Mouse (Mus musculus) B cell, adult 2 months (primary cell): ENCODE measurements around the gene Msi2.

Experiments
- DNase-seq, 2 experiments: peaks; one replicate each; pipeline ENCODE4 v3.0.0; 2022

The Msi2 gene

DNA sequence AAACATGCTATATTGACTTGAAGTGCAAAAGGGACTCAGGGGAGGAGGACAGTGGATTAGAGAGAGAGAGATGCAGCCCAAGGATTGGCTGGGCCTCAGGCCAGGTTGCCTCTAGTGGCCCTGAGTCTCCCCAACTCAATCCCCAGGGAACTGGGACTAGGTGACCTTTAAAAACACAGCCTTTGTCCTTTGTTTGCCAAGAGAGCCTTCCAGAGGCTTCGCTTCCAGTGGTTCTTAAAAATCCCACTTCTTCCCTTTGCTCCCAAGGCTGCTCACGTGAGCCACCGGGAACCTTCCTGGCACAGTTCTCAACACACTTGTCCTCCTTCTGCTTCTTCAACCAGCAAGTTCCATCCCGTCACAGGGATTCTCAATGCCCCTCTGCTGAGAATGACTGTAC, 159.6 kb downstream of the Msi2 start:
- no peak for DNase-seq

DNA sequence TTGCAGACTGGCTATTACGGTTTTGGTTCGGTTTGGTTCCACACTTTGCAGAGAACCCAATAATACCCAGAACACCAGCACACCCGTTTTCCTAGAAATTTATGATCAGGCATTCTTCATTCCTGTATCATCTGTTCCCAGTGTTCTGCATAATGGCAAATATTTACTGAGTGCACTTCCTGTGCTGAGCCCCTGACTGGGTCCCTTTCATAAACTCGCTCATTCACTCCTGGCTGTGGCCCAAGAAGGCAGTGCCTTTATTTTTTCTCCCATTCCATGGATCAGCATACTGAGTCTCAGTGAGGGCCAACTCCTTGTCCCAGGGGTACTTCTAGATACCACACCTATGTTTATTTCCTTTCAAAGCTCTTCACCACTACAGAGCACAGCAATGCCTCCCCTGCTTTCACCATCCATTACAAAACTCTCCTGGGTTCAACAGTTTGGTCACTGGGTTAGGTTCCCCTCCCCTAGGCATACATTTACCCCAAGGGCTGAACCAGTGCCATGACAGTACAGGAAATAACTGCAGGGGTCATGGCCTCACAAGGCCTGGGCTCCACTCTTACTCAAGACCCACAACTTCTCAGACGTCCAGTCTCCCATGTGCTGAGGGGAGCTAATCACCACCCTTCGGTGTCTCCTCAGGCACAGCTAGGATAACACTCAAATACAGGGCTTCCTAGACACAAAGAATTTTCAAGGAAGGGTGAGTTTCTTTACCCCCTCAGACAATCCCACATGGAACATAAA, 160.3 kb downstream of the Msi2 start:
- no peak for DNase-seq

DNA sequence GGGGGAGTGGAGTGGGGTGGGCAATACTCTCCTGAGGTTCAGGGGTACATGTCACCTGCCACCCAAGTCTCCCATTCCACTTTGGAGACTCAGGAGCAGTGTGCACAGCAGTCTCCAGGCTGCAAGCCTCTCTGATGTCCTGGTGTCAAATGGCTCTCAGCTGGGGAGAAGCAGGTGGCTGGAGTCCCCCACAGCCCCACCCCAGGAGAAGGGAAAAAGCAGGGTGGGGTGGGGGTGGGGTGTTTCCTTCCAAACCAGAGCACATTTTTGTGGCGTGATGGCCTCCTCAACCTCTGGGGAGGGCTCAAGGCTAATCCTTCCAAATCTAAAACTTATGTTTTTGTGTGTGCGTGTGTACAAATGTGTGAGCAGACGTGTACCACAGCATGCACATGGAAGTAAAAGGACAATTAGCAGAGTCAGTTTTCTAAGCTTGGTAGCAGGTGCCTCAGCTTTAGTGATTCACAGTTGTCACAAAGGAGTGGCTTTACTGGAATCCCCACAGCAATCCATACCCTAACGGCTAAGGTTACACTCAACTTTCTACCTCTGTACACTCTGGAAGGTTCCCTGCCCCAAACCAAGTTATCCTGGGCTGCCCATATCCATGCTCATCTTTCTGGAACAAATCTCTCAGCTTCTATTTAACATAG, 161.1 kb downstream of the Msi2 start:
- no peak for DNase-seq

DNA sequence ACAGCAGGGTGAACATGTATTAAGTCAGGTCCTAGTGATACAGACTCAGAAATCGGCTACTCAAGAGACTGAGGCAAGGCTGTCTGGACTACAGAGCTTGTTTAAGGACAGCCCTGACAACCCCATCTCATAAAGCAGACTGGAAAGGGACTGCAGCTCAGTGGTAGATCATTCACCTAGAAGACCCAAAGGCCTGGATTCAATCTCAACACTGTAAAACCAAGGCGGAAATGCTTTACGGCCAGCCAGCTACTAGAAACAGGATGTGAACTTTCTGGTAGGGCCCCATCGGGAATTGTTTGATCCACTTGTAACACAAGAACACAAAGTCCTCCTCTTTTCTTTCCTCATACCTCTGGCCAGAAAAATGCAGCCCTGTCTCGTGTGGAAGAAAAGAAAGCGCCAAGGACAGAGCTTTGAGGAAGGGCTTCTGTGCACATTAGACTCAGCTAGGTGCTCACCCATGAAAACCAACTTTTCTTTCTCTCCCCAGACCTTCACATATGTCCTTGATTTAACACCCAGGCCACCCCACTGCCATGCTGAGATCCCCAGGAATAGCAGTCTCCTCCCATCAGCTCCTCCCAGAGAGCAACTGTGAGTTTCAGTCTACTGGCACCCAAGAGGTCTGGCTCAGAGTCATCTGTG, 162.3 kb downstream of the Msi2 start:
- DNase-seq, result peak; percentile 53 to 60

GRCm38 (mm10) chr11:88555232-88555818, 163.0 kb downstream of the Msi2 start:
- DNase-seq, result no peak

GRCm38 (mm10) chr11:88553521-88554310, 164.6 kb downstream of the Msi2 start:
- DNase-seq, result no peak

- peak; percentile 43 to 45 for DNase-seq
Measured at GRCm38 (mm10) chr11:88552987-88553386, 165.3 kb downstream of the Msi2 start.

DNA sequence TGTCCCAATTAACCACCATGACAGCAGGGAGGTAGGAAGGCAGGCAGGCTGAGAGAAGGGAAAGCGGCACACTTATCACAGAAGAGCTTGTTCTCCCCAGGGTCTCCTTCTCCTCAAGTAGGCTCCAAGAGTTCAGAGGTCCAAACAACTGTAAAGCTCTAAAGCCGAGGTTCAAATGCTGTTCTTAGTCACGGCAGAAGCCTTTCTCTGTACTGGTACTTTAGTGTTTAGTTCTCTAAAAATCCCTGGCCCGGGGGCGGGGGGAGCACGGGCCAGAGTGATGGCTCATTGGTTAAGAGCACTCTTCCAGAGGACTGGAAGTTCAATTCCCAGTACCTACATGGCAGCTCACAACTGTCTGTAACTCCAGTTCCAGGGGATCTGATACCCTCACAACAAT, 165.9 kb downstream of the Msi2 start:
- no peak for DNase-seq

DNA sequence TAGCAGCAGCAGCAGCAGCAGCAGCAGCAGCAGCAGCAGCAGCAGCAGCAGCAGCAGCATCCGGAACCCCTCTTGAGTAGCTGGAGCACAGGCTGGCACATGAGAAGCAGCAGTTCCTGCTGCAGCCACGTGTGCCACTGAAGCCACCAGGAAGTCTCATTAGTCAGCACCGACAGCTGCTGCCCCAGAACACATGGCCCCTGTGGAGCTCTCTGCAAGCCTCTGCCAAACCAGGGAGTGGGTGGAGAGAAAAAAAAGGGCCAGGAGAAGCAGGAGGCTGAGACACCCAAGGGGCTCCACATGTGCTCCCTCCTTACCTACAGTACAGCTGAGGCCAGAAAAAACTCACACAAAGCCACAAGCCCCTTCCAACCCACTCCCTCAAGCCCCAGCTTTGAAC, 167.3 kb downstream of the Msi2 start:
- DNase-seq, result peak; percentile 54 to 55

GRCm38 (mm10) chr11:88550083-88550907, 168.0 kb downstream of the Msi2 start:
- no peak for DNase-seq

- DNase-seq, result no peak
Measured at GRCm38 (mm10) chr11:88549529-88549900, 168.8 kb downstream of the Msi2 start.

DNA sequence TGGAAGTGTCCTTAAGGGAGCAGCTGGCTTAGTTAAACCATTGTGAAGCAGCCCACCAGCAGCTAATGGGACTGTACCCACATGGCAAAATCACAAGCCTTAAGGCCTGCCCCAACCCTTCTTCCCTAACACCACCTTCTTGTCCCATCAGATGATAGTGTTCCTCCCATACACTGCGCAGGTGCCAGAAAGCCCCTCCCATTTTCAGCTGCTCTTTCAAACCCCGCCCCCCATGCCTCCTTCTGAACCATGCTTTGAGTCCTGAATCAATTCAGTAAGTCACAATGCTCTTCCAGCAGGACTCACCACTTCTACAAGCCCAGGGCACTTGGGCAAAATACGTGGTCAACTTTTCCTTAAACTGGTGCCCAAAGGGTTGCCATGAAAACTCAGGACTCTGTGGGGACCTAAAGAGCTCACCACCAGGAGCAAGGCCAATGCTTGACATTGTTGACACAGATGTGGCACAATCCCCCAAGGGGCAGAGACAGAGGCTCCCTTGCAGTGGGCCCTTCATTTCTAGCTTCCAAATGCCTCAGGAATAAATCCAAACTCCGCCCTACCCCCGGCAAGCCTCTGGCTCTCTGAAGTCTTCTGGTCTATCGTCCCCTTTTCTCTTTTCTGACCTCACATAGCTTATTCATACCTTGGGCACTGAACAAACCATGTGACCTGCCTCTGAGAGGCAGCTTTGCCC, 169.3 kb downstream of the Msi2 start:
- DNase-seq, result no peak

DNA sequence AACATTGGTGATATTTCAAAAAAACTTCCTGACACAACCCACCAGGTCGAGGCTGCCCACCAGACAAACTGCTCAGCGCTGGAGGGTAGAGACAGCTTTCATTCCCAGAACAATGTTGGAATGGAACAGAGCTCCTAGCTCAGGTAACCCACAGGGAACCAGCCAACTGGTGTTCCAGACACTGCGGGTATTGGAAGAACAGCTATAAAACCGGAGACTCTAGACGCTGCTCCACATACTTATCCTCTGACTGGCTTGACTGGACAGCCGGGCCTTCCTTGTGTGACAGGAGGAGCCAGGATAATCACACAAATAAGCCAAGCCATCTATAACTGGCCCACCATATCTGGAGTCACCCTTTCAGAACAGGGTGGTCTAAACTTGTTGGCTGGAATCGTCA, 169.9 kb downstream of the Msi2 start:
- no peak for DNase-seq

- DNase-seq, result no peak
Measured at GRCm38 (mm10) chr11:88543771-88544170, 174.5 kb downstream of the Msi2 start.

- DNase-seq, result no peak
Measured at GRCm38 (mm10) chr11:88542817-88543216, 175.5 kb downstream of the Msi2 start.

DNA sequence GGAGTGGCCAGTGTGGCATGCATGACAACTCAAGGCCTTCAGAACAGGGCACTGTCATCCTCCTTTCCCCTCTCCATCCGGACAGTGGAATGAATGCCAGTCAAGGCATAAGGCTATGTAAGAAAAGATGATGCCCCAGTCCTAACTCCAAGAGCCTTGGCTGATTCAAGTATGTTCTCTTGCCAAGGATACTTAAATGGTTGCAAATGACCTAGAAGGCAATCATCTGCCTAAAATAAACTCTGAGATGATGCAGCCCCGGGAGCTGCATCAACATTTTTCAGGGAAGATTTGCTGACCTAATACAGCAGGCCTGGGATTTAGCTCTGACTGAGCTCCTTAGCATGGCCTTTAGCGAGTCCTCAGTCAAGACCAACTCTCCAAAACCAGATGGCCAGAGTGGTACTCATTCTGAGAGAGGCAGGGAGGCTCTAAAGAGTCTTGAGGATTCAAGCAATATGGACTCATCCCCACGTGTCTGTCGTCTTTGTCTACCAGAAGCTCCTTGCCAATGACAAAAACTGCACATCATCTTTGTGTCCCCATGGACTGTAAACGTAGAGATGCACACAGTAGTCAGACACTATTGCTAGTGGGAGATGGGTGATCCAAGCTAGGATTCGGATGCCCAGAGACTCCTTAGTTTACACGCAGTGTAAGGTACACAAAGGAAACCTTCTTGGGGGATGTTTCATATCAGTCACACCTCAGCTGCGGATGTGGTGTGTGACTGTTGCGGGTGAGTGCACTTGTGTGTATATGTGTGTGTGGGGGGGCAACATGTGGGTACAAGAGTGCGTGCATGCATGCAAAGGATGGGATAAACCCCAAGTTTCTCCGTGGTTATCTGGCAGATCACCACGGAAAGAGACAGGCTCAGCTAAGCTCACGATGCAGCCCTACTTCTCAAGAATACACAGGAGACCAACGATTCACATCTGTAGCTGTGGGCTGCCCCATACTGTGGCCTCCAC, 176.4 kb downstream of the Msi2 start:
- peak; percentile 25 to 46 for DNase-seq

DNA sequence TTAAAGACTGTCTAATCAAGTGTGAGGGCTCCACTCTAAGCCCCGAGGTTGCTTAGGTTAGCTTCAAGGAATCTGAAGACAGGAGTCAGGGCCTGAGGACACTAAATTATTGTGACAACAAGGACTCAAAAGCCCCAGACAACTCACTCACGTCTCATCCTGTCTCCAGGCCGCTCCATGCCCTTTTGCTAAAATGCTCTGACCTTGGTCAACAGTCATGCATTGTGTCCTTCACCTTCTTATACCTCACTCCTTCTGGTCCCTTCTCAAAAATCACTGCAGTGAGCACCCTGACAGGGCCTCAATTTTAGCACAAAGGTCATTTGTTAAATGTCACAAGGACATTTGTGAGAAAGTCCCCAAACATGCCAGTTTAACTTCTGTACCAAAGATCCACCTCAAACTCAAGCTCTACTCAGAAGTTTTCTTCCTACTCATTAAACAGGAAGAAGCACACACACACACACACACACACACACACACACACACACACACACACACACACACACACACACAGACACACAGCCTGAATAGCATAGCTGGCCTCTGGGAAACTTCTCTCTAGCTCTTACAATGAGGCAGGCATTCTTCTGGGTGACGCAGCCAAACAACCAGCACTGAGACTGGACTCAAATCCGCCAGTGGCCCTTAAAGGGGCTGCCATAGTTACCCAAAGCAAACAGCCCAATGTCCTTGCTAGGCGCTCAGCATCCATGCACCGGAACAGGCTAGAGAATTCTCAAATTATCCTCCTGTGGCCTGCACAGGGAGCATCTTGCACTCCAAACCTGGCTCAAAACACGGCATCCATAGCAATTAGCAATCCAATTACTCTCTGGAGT, 178.5 kb downstream of the Msi2 start:
- DNase-seq, result no peak

- DNase-seq, result no peak
Measured at GRCm38 (mm10) chr11:88538710-88539340, 179.5 kb downstream of the Msi2 start.

DNA sequence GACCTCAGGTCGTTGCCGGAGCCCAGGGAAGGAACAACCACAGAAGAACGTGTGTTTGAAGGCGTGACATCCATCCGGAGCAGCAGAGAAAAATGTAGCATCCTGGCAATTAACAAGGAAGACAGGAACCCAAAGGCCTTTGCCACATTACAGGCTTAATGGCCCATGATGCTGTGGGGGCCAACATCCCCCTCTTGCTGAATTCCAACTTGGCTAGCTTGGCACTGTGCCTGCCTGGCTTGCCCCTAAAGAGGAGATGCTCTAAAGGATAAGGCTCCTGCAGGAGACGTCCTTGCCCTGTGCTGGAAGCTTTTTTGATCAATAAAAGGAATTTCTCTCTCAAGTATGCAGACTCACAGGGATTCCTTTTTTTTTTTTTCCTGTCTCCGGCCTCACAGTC, 181.0 kb downstream of the Msi2 start:
- no peak for DNase-seq
